Mouse (Mus musculus) gonadal fat pad, adult 2 months (tissue): ENCODE data around the gene 4930442H23Rik. TPM values are rescaled to one million over a fixed set of nuclear protein-coding genes. Genes with fewer than 3 reads are reported as not detected.
"Not testable (repeated sequence)": the region's sequence is repeated elsewhere in the genome, so short reads cannot be mapped to it uniquely, and the experiment has no call there.

Experiments used
- DNase-seq: peaks from one replicate; pipeline ENCODE4 v3.0.0-alpha.2; 2012; ENCODE audit warnings: low read depth
- polyA plus RNA-seq: library from polyadenylated mRNA; depleted of rRNA; stranded (reverse); fragments of >200 nt; gene quantifications from 2 replicates; pipeline ENCODE4 v1.2.3, GENCODE M21; 2012; rRNA removed

Gene 4930442H23Rik
- not detected in 2 replicates for polyA plus RNA-seq

DNA sequence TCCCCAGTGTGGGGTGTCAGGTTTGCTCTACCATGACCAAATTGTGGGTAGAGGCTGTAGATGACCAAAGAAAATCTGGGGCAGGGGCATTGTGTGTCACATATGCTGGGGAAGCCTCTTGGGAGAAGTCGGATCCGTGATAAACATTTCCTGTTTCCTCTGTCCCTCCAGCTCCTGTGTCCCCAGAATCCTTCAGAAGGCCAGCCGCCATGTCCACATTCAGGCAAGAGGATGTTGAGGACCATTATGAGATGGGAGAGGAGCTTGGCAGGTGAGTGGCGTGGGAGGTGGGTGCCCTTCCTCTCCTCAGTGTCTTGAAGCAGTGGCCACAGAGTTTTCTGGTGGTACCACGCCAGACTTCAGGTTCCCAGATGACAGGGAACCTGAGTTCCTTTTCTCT lies at the start of gene 4930442H23Rik:
Gene 4930442H23Rik (minus strand): TSS at position 45 of the 400 bp plus-strand sequence.
- DNase-seq: no peak

DNA sequence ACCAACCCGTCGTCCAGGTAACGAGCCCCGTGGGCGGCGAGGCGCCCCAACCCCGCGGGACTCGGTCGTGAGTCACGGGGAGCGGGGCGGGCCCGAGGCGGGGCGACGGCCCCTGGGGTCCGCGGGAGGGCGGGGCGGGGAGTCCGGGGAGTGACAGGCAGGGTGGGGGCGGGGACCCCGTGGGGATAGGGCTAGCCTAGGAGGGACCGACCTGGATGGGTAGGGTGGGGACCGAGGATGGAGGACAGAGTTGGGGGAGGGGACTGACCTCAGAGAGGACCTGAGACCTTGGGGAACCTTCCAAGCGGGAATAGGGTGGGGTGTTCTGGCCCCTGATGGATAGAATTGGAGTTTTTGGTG lies 49.6 kb upstream of the 4930442H23Rik start:
- no peak for DNase-seq

DNA sequence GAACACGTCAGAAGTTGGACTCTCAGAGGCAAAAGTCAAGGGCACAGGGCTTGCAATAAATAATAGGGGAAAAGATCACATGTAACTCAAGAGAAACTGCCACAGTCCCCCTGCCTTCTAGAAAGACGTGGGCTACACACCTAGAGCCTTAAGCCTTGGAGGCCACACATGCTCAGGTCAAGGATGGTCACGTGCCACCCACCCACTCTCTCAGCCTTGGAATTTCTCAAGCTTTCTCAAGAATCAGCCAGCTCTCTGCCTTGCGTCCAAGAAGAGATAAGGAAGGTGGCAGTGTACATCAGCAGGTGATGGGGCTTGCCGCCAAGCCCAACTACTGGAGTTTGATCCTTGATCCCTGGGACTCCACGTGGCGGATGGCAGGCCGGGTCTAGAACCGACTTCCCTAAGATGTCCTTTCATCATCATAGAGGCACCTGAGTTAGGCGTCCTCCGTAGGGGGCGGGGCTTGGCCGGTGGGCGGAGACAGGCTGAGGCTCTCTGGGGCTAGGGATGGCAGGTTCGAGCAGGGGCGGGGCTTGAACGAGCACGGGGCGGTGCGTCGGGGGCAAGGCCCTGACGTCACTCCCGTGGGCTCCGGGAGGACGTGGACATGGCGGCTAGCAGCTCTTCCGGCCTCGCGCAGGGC lies 49.1 kb upstream of the 4930442H23Rik start, which contains the start of gene Zfr2:
Gene Zfr2 (plus strand): TSS at position 576 of the 646 bp plus-strand sequence.
- DNase-seq: no peak

DNA sequence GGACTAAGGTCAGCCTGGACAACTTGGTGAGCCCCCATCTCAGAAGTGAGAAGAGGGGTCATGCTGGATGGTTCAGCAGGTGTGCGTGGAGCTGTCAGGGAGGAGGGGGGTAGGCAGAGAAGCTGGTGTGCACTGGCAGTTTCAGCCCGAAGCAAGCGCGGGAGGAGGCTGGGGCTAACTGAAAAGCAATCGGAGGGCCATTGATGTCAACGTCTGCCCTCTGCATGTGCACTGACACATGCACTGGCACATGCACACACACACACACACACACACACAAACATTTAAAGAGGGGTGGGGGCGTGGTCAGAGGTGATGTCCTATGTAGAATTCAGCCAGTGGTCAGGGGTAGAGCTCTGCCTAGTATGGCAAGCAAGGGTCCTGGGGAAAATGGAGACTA lies 47.8 kb upstream of the 4930442H23Rik start:
- no peak for DNase-seq

GRCm38 (mm10) chr10:81230438-81231332 lies 47.0 kb upstream of the 4930442H23Rik start, which contains the start of gene Atcay:
Gene Atcay (minus strand): TSS chr10:81230833.
- no peak for DNase-seq

DNA sequence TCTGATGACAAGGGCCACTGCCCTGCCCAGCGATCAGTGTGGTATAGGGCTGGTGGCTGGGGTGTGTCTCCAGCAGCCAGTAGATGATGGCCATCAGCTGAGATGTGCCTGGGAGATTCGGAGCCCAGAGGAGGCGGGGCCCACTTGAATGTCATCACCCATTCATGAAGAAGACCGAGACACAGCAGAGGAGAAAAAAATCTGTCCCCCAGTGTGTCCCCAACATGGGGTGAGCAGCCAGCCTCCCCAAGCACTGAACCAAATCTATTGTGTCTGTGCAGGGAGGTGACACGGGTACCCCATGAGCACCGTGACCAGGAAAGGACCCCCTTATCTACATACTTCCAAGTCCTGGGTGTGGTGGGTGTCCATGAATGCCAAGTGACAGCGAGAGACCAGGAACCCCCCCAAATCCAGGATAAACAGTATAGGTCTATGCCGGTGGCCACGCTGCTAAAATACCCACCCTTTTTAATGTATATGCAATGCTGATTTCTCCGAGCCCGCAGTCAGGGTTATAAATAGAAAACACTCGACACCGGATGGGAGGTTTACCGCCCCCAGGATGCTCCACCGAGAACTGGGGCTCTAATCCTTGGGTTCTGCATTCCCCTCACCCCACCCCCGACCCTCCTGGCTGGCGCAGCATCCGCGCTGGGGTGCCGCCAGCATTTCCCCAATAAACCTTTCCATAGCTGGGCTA lies 46.2 kb upstream of the 4930442H23Rik start:
- no peak for DNase-seq

GRCm38 (mm10) chr10:81223731-81224130 lies 40.1 kb upstream of the 4930442H23Rik start:
- not testable (repeated sequence) for DNase-seq

GRCm38 (mm10) chr10:81221402-81222015 lies 37.9 kb upstream of the 4930442H23Rik start:
- no peak for DNase-seq

DNA sequence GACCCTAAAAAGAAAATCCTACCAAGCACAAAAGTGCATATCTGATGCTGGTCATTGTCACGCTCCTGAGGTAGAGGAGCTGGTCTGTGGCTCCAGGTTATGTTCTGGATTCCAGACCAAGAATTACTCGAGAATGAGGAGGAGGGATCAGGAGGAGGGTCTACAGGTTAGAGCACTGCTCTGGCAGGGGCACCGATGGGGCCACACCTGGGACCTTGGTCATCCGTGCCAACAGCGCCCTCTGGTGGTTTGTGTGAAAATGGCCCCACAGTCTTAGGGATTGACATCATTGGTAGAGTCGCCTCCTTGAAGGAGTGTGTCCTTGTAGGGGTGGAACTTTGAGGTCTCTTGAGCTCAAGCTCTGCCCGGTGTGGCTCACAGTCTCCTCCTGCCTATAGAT lies 34.3 kb upstream of the 4930442H23Rik start:
- no peak for DNase-seq

- not testable (repeated sequence) for DNase-seq
Observed at GRCm38 (mm10) chr10:81217267-81217666, 33.6 kb upstream of the 4930442H23Rik start.

- no peak for DNase-seq
Observed at GRCm38 (mm10) chr10:81216810-81217209, 33.2 kb upstream of the 4930442H23Rik start.

DNA sequence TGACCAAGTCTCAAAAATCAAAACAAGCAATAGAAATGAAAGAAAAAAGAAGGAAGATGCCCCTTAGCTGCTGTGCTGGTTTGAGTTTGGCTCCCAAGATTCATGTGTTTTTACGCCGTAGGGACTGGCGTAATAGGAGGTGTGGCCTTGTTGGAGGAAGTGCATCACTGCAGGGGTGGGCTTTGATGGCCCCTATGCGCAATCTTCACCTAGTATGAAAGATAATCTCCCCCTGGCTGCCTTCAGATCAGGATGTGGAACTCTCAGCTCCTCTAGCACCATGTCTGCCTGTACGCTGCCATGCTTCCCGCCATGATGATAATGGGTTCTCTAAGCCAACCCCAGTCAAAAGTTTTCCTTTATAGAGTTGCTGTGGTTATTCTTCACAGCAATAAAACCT lies 32.6 kb upstream of the 4930442H23Rik start:
- DNase-seq: no peak

GRCm38 (mm10) chr10:81210154-81210553 lies 26.5 kb upstream of the 4930442H23Rik start:
- no peak for DNase-seq

GRCm38 (mm10) chr10:81204137-81204536 lies 20.5 kb upstream of the 4930442H23Rik start:
- DNase-seq: no peak

DNA sequence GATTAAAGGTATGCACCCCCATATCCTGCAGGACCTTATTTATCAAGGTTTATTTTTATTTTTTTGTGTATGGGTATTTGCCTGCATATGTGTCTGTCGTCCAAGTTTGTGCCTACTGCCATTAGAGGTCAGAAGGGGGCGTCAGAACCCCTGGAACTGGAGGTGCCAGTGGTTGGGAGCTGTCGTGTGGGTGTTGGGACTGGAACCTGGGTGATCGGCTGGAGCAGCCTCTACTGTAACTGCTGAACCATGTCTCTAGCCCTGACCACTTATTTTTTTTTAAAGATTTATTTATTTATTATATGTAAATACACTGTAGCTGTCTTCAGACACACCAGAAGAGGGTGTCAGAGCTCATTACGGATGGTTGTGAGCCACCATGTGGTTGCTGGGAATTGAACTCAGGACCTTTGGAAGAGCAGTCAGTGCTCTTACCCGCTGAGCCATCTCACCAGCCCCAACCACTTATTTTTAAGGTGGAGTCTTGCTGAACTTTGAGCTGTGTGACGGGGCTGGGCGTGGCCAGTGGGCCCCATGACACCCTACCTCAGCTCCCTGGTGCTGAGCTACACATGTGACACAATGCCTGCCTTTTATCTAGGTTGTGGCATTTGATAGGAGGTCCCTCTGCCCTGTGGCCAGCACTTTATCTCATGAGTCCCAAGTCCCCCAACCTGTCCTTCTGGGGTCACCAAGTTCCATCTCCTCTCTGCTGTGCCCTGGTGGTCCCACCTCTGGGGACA lies 19.5 kb upstream of the 4930442H23Rik start:
- DNase-seq: no peak

DNA sequence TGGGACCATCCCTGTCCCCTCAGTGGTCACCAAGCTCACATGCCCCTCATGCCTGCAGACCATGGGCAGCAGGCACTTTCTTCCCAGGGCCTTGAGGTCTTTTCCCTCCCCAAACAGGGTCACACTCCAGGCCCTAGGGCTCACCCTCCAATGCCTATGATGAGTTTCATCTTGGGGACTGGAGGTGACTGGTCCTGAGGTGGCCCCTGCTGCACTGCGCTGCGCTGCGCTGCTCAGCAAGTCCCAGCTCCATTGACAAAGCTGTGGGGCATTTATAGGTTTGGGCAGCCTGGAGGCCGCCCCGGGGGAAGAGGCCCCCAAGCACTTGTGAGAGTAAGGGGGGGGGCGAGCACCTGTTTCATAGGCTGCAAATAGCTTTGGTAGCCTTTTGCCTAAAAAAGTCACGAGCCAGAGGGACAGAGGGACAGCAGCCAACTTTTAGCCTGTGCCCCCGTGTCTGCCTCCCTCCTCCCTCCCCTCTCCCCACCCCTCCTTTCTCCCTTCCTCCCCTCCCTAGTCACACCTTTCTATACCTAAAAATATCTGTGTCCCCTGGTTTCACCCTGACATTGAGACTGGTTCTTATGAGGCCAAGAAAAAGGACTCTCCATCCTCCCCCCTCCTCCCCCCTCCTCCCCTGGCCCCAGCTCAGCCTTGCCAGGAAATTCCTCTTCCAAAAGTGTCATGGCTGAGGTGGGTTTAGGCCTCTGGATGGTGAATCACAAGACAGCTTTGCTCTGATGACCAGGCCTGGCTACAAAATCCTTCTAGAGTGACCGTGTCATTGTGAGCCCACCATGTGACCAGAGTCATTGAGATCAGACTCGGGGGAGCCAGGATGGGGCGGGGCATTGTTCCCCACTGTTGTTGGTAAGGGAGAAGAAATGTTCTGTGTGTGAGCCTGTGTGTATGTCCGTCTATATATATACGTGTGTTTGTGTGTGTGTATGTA lies 18.4 kb upstream of the 4930442H23Rik start, which contains the start of gene Nmrk2:
Gene Nmrk2 (minus strand): TSS at position 245 of the 952 bp plus-strand sequence.
- no peak for DNase-seq

DNA sequence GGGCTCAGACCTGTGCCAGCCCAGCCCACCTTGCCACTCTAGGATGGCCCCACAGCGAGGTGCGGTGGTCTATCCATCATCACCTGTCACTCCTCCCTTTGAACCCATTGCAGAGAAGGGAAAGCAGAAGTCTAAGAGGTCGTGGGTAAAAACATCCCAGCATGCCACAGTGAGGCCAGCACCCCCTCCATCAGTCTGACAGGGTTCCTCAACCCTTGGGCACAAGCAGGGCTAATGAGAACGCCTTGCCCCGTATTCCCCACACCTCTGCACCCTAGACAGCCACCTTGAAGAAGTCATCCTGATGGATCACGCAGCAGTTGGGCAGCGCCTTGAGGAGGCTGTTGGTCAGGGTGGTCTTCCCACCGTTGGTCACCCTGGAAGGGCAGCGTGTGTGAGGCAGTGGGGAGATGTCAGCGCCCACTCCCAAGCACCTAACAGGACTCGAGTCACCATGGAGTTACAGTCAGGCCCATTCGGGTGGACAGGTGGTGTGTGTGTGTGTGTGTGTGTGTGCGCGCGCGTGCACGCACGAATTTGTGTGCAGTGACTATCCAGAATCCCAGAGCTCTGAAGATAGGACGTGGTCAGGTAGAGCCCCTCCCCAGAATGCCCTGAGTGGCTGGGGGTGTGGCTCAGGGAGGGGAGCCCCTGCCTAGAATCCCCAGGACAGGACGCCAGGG lies 17.1 kb upstream of the 4930442H23Rik start:
- DNase-seq: no peak

DNA sequence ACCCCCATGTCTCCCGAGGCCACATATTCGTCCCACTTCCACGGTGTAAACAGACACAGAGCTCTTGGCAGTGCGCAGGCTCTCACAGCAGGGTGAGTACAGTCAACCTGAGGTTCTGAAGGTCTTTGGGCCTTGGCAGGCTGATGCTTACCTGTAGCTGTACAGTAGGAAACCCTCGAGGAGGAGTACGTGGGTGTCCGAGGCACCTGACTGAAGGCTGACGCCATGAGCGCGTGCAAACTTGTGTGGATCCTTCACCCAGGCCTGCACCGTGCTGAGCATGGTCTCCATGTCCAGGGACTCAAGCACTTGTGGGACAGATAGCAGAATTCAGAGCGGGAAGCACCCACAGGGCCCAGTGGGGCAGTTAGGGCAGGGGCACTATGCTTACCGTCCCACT lies 16.5 kb upstream of the 4930442H23Rik start:
- DNase-seq: no peak

GRCm38 (mm10) chr10:81198990-81199389 lies 15.3 kb upstream of the 4930442H23Rik start:
- no peak for DNase-seq
